Mouse (Mus musculus) MEL (cell line): ENCODE data around the gene Slc46a3. TPM values are rescaled to one million over a fixed set of nuclear protein-coding genes. Genes with fewer than 3 reads are reported as not detected.

ENCODE experiments used
- DNase-seq: peaks from one replicate; pipeline ENCODE4 v3.0.0; 2011; ENCODE audit warnings: low read depth, low spot score
- H3K27ac ChIP-seq: 2 replicates; pipeline ENCODE4 v1.5.1; 2012; ENCODE audit warnings: low read depth, mild to moderate bottlenecking, control low read depth, low read length, moderate library complexity; ENCODE audit not compliant: control insufficient read depth
- H3K27me3 ChIP-seq, 2 experiments: fragments of 150-350 bp in 1 of 2; sonication (generic) in 1 of 2; 2 replicates each; pipeline ENCODE4 v1.6.1; 2012; ENCODE audit warnings: low read length in 2 of 2, mild to moderate bottlenecking in 2 of 2, improper control_type of control experiment in 1 of 2, moderate library complexity in 1 of 2; ENCODE audit not compliant: insufficient read depth in 2 of 2, control insufficient read depth in 1 of 2
- H3K36me3 ChIP-seq, 2 experiments: 2 replicates each; pipeline ENCODE4 v1.6.1; 2012 to 2014; ENCODE audit warnings: low read length in 2 of 2, improper control_type of control experiment in 1 of 2, inconsistent platforms in 1 of 2, mild to moderate bottlenecking in 1 of 2; ENCODE audit not compliant: insufficient read depth in 2 of 2, control insufficient read depth in 1 of 2
- H3K4me1 ChIP-seq, 2 experiments: fragments of 150-350 bp in 1 of 2; sonication (generic) in 1 of 2; 2 replicates each; pipeline ENCODE4 v1.6.1; 2012; ENCODE audit warnings: low read length in 2 of 2, improper control_type of control experiment in 1 of 2, mild to moderate bottlenecking in 1 of 2; ENCODE audit not compliant: insufficient read depth in 2 of 2, control insufficient read depth in 1 of 2
- H3K4me3 ChIP-seq, 2 experiments: fragments of 150-350 bp in 1 of 2; sonication (generic) in 1 of 2; 2 replicates each; pipeline ENCODE4 v1.5.1; 2012; ENCODE audit warnings: low read depth in 2 of 2, low read length in 2 of 2, mild to moderate bottlenecking in 2 of 2, moderate library complexity in 2 of 2, control low read depth in 1 of 2, improper control_type of control experiment in 1 of 2; ENCODE audit not compliant: control insufficient read depth in 1 of 2, insufficient read depth in 1 of 2
- H3K79me2 ChIP-seq: 2 replicates; pipeline ENCODE4 v1.6.1; 2012; ENCODE audit warnings: mild to moderate bottlenecking, low read length, moderate library complexity; ENCODE audit not compliant: control insufficient read depth, poor library complexity, insufficient read depth
- H3K9ac ChIP-seq: 2 replicates; pipeline ENCODE4 v1.6.1; 2012; ENCODE audit warnings: low read depth, mild to moderate bottlenecking, control low read depth, low read length, moderate library complexity; ENCODE audit not compliant: control insufficient read depth, poor library complexity, severe bottlenecking
- H3K9me3 ChIP-seq: fragments of 150-350 bp; sonication (generic); replicated peaks from 2 replicates; pipeline ENCODE4 v1.6.1; 2012; ENCODE audit warnings: mild to moderate bottlenecking, low read length, improper control_type of control experiment, moderate library complexity; ENCODE audit not compliant: insufficient read depth
- CHD2 ChIP-seq: IDR thresholded peaks from 2 replicates; pipeline ENCODE4 v1.6.1; 2011; ENCODE audit warnings: low read length, improper control_type of control experiment
- CTCF ChIP-seq, 3 experiments: IDR thresholded peaks in 2 of 3; conservative IDR thresholded peaks in 1 of 3; 2 replicates each; pipeline ENCODE4 v1.5.1; 2011 to 2012; ENCODE audit warnings: low read length in 3 of 3, low read depth in 2 of 3, mild to moderate bottlenecking in 2 of 3, improper control_type of control experiment in 1 of 3, inconsistent platforms in 1 of 3, mixed read lengths in 1 of 3, moderate library complexity in 1 of 3; ENCODE audit not compliant: control insufficient read depth in 1 of 3, insufficient read depth in 1 of 3, poor library complexity in 1 of 3, severe bottlenecking in 1 of 3
- E2F4 ChIP-seq: IDR thresholded peaks from 2 replicates; pipeline ENCODE4 v1.6.1; 2011; ENCODE audit warnings: low read depth, low read length, improper control_type of control experiment, borderline replicate concordance
- ETS1 ChIP-seq: IDR thresholded peaks from 2 replicates; pipeline ENCODE4 v1.6.1; 2012; ENCODE audit warnings: low read depth, mild to moderate bottlenecking, inconsistent platforms, low read length, improper control_type of control experiment, moderate library complexity
- GATA1 ChIP-seq: IDR thresholded peaks from 2 replicates; pipeline ENCODE4 v1.6.1; 2011; ENCODE audit warnings: low read depth, low read length, improper control_type of control experiment
- JUND ChIP-seq: IDR thresholded peaks from 2 replicates; pipeline ENCODE4 v1.6.1; 2011; ENCODE audit warnings: low read depth, mild to moderate bottlenecking, improper control_type of control experiment, low read length
- MAFK ChIP-seq: IDR thresholded peaks from 2 replicates; pipeline ENCODE4 v1.6.1; 2011; ENCODE audit warnings: low read depth, mild to moderate bottlenecking, low read length, improper control_type of control experiment, borderline replicate concordance
- MAX ChIP-seq: IDR thresholded peaks from 2 replicates; pipeline ENCODE4 v1.6.1; 2011; ENCODE audit warnings: low read length, improper control_type of control experiment
- MEF2A ChIP-seq: IDR thresholded peaks from 2 replicates; pipeline ENCODE4 v1.6.1; 2014; ENCODE audit warnings: low read depth, mild to moderate bottlenecking, inconsistent platforms, low read length, improper control_type of control experiment; ENCODE audit not compliant: poor library complexity, insufficient replicate concordance, severe bottlenecking; ENCODE audit errors: extremely low read depth
- MXI1 ChIP-seq: IDR thresholded peaks from 2 replicates; pipeline ENCODE4 v1.6.1; 2011; ENCODE audit warnings: mild to moderate bottlenecking, low read depth, low read length, improper control_type of control experiment
- MYB ChIP-seq: IDR thresholded peaks from 2 replicates; pipeline ENCODE4 v1.6.1; 2011; ENCODE audit warnings: mild to moderate bottlenecking, low read depth, low read length, improper control_type of control experiment
- MYC ChIP-seq: IDR thresholded peaks from 2 replicates; pipeline ENCODE4 v1.6.1; 2011; ENCODE audit warnings: low read depth, mild to moderate bottlenecking, low read length, improper control_type of control experiment, moderate library complexity
- POLR2AphosphoS5 ChIP-seq: IDR thresholded peaks from 2 replicates; pipeline ENCODE4 v1.6.1; 2012; ENCODE audit warnings: low read depth, borderline replicate concordance, mild to moderate bottlenecking, inconsistent platforms, low read length, moderate library complexity, mixed read lengths
- RAD21 ChIP-seq: IDR thresholded peaks from 2 replicates; pipeline ENCODE4 v1.6.1; 2011; ENCODE audit warnings: mild to moderate bottlenecking, low read depth, low read length, improper control_type of control experiment
- RCOR1 ChIP-seq: IDR thresholded peaks from 2 replicates; pipeline ENCODE4 v1.6.1; 2012; ENCODE audit warnings: low read depth, mild to moderate bottlenecking, inconsistent platforms, low read length, improper control_type of control experiment
- SMC3 ChIP-seq: IDR thresholded peaks from 2 replicates; pipeline ENCODE4 v1.6.1; 2011; ENCODE audit warnings: low read depth, low read length, improper control_type of control experiment
- USF2 ChIP-seq, 2 experiments: IDR thresholded peaks; 2 replicates each; pipeline ENCODE4 v1.6.1; 2011 to 2012; ENCODE audit warnings: improper control_type of control experiment in 2 of 2, low read length in 2 of 2, borderline replicate concordance in 1 of 2, inconsistent platforms in 1 of 2, low read depth in 1 of 2, mild to moderate bottlenecking in 1 of 2; ENCODE audit not compliant: insufficient read depth in 1 of 2
- ZC3H11A ChIP-seq: IDR thresholded peaks from 2 replicates; pipeline ENCODE4 v1.6.1; 2012; ENCODE audit warnings: low read depth, mild to moderate bottlenecking, inconsistent platforms, low read length, improper control_type of control experiment
- ZMIZ1 ChIP-seq: IDR thresholded peaks from 2 replicates; pipeline ENCODE4 v1.6.1; 2012; ENCODE audit warnings: low read depth, mild to moderate bottlenecking, inconsistent platforms, low read length, improper control_type of control experiment, moderate library complexity
- polyA plus RNA-seq, 2 experiments: library from polyadenylated mRNA; stranded (reverse) in 1 of 2; unstranded in 1 of 2; fragments of >175 nt in 1 of 2; fragments of >200 nt in 1 of 2; gene quantifications; 2 replicates each; pipeline versions ENCODE4 v1.2.1 to v1.2.4; 2012; ENCODE audit warnings: low replicate concordance in 2 of 2, low read depth in 1 of 2; ENCODE audit not compliant: insufficient read length in 2 of 2, insufficient read depth in 1 of 2, missing spikeins in 1 of 2
- total RNA-seq: library from RNA; depleted of rRNA; stranded (reverse); fragments of 300-350 nt; gene quantifications from 2 replicates; pipeline ENCODE4 v1.2.3, GENCODE M21; 2012

The Slc46a3 gene
- total and polyA plus RNA-seq, 3 experiments = 3.0 to 7.7 TPM; not detected in 1

- H3K9ac ChIP-seq = no peak overlapping the region
- peaks cover 7% of the 10 kb centered on the region; the same call in 1 of the 2 replicates for H3K79me2 ChIP-seq
- no peak overlapping the region for H3K27ac ChIP-seq
- H3K9me3 ChIP-seq = no peaks in the 10 kb centered on the region
- TF ChIP-seq E2F4 (no peak), ZC3H11A (no peak), SMC3 (no peak), JUND (no peak), MAFK (no peak), MXI1 (no peak), POLR2AphosphoS5 (no peak)
- no peak for DNase-seq
- no peaks in the 10 kb centered on the region for H3K4me1 ChIP-seq
- no peaks in the 10 kb centered on the region for H3K27me3 ChIP-seq
- peaks cover 0 to 27% of the 10 kb centered on the region in 2 experiments; a peak in 2 of 4 replicates for H3K36me3 ChIP-seq
- H3K4me3 ChIP-seq = no peak overlapping the region
Observed at GRCm38 (mm10) chr5:147870296-147870695, 24.3 kb downstream of the Slc46a3 start.

- Histone ChIP-seq H3K9ac (no peak overlapping the region), H3K9me3 (no peaks in the 10 kb centered on the region), H3K27ac (no peak overlapping the region), H3K4me1 (no peaks in the 10 kb centered on the region), H3K27me3 (no peaks in the 10 kb centered on the region), H3K4me3 (no peak overlapping the region), H3K36me3 (peaks cover 0 to 30% of the 10 kb centered on the region in 2 experiments; a peak in 2 of 4 replicates), H3K79me2 (peaks cover 9% of the 10 kb centered on the region; the same call in 1 of the 2 replicates)
- no peak for DNase-seq
- TF ChIP-seq RCOR1 = no peak
- TF ChIP-seq GATA1 = no peak
Observed at GRCm38 (mm10) chr5:147869568-147869967, 25.0 kb downstream of the Slc46a3 start.

- TF ChIP-seq MAX (no peak), SMC3 (peak; percentile 43; the same call in 1 of the 2 replicates), MYC (peak; percentile 54; the same call in 1 of the 2 replicates), RCOR1 (no peak), CTCF (IDR thresholded peaks at IDR 0.05 in 2 of 3, conservative IDR thresholded peaks at IDR 0.05 in 1 of 3; ENCODE audit: control insufficient read depth in 1 of 3, insufficient read depth in 1 of 3, low read depth in 2 of 3, low read length in 3 of 3, poor library complexity in 1 of 3, severe bottlenecking in 1 of 3) (peak; percentile 40 to 61 (median 59); a peak in 5 of 6 replicates), RAD21 (peak; percentile 40), ZMIZ1 (no peak), GATA1 (no peak), MYB (no peak), ETS1 (no peak), E2F4 (no peak), MAFK (no peak), MEF2A (no peak), CHD2 (no peak), USF2 (IDR thresholded peaks at IDR 0.05; ENCODE audit: borderline replicate concordance in 1 of 2, insufficient read depth in 1 of 2, low read depth in 1 of 2, low read length in 2 of 2) (no peak)
- TF ChIP-seq, all 39 proteins: peak for 4
- peaks cover 0 to 36% of the 10 kb centered on the region in 2 experiments; a peak in 2 of 4 replicates for H3K36me3 ChIP-seq
- H3K79me2 ChIP-seq = peaks cover 14% of the 10 kb centered on the region; the same call in 1 of the 2 replicates
- peak; percentile 34 for DNase-seq
- H3K4me1 ChIP-seq = no peaks in the 10 kb centered on the region
- no peaks in the 10 kb centered on the region for H3K9me3 ChIP-seq
- H3K27ac ChIP-seq = no peak overlapping the region
- no peak overlapping the region for H3K9ac ChIP-seq
- no peak overlapping the region for H3K4me3 ChIP-seq
- no peaks in the 10 kb centered on the region for H3K27me3 ChIP-seq
Observed at GRCm38 (mm10) chr5:147868674-147869073, 25.9 kb downstream of the Slc46a3 start.
